Mouse (Mus musculus) stomach, postnatal 0 days (tissue): ENCODE results near the gene Sertad1.

Source experiments
- CTCF ChIP-seq: IDR thresholded peaks from 2 replicates; pipeline ENCODE4 v1.5.1; 2016; ENCODE audit warnings: antibody characterized with exemption, low read depth, mild to moderate bottlenecking, moderate library complexity
- EP300 ChIP-seq: optimal IDR thresholded peaks from 2 replicates; pipeline ENCODE3; 2016; ENCODE audit warnings: antibody characterized with exemption

DNA sequence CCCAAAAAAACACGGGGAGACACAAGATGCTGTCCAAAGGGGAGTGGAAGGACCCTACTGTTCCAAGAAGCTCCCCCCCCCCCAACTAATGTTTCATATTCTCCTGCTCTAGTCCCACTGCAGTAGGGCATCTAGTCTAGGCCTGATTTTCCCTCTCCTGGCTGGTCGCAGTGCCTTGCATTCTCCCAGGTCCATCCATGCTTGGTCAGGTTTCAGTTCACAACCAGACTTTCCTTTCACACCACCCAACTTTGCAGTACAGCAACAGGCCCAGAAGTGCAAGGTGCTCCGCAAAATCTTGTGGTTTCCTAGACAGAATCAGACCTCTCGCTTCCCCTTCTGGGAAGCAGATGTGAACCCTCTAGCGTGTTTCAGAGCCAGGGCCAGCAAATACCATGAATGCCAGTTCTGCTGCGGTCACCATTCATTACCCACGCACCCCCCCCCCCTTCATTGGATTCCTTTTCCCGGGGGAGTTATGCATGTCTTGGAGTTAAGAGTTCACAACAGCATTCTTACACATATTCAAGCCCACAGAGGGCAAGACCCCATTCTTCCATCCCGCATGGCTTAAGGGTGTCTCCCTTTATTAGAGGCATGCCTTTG lies 20.2 kb downstream of the Sertad1 start:
- TF ChIP-seq CTCF (no peak), EP300 (no peak)
